Mouse (Mus musculus): ENCODE data around the gene Elovl2.

DNA sequence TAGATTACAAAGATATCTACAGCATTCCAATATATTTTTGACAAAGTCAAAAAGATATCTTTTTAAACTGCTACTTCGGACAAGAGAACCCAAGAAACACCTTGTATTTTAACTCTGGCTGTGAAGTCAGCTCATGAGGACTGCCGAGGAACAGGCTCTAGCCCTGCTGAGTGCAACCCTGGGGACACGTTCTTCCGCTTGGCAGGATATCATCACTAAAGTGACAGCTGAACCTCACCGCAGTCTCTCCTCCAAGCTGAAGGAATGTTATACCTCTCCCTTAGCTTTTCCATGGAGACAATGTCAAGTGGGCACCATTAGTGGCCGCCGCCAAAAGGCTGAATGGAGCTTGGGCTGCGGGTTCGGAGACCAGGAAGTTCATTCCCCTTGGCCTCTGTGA, 16.5 kb downstream of the Elovl2 start:
- TF ChIP-seq CHD2 (IDR thresholded peaks at IDR 0.05; ENCODE audit: low read depth, low read length) = no peak
- no peak for TF ChIP-seq MAFK (IDR thresholded peaks at IDR 0.05; ENCODE audit: insufficient read depth, low read depth, low read length)
- no peak for TF ChIP-seq ZC3H11A (IDR thresholded peaks at IDR 0.05; ENCODE audit: borderline replicate concordance, low read depth, low read length)
- no peak for TF ChIP-seq HCFC1 (IDR thresholded peaks at IDR 0.05; ENCODE audit: borderline replicate concordance, insufficient read depth, low read length)
- no peak for TF ChIP-seq ZNF384 (IDR thresholded peaks at IDR 0.05; ENCODE audit: low read depth, low read length)
